Mouse (Mus musculus): ENCODE results near the gene Amacr.

The Amacr gene

DNA sequence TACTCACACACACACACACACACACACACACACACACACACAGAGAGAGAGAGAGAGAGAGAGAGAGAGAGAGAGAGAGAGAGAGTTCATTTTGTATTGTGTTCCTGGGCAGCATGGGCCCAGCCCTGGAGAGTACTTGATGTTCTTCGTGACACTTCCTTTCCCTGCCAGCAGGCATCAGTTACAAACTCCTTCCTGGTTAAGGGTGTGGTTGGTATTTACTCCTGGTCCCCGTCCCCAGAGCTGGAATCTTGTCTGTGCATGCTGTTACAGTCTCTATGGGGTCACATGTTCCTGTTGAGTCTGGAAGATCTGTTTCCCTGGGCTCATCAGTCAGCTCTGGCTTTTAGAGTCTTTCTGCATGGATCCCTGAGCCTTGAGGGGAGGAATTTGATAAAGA lies 8.9 kb downstream of the Amacr start:
- no peak for DNase-seq

DNA sequence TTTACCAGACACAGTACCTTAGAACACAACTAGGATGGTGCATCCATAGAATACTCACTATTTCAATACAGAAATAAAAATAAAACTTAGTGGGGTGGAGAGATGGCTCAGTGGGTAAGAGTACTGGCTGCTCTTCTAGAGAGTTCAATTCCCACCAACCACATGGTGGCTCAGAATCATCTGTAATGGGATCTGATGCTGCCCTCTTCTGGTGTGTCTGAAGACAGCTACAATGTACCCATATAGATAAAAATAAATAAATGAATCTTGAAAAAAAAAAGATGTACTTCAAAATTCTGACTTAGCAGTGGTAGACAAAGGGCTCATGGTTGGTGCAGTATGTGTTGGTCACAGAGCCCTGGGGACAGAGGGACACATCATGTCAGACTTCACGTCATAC lies 10.0 kb downstream of the Amacr start:
- no peak for DNase-seq

DNA sequence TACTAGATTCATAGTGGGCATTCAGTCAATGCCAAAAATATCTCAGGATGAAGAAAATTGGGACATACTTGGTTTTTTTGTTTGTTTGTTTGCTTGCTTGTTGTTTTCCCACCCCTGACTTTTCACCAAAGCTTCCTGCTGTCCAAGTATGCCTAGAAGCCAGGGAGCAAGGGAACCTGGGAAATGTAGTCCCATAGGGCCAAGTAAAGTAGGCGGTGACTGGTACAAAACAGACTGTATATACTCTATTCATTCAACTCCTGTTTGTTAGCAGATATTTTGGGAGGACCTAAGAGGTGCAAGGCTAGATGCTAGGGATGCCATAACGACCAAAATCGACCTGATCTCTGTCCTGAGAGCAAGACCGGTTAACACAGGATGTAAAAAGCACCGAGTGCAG lies 18.3 kb downstream of the Amacr start:
- DNase-seq = no peak

DNA sequence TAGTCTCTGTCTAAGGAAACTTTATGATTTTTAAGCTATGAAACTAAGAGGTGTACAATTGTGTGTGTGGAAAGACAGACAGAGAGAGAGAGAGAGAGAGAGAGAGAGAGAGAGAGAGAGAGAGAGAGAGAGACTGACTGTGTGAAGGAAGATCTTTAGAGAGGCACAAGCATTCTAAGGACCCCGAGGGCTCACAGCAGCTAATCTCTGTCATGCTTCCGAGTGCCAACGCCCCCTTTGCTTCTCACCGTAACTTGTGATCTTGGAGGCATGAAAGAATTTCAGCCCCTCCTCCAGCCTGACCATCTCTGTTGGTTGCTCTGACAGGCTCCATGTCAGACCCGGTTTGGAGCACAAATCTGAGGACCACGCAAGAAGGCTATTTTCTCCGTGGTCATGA lies 18.9 kb downstream of the Amacr start, which contains the start of gene Slc45a2:
TSS of gene Slc45a2 (plus strand) at position 301 of the 400 bp plus-strand sequence.
- DNase-seq = no peak

DNA sequence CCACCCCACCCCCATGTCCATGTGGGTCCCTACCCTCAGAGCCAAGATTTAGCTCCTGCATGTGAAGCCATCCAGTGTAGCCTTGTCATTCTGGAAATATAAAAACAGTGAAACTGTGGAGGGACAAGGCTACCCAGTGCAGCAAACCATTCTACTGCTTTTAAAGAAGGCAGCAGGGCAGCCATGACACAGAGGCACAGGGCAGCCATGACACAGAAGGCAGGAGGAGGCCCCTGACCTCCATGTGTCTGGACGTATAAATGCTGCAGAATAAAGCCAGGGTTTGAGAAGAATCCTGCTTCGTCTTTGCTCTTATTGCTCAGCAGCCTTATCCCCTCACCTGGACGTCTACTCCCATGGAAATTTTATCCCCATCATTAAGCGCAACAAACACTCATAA lies 22.2 kb downstream of the Amacr start:
- DNase-seq = no peak

DNA sequence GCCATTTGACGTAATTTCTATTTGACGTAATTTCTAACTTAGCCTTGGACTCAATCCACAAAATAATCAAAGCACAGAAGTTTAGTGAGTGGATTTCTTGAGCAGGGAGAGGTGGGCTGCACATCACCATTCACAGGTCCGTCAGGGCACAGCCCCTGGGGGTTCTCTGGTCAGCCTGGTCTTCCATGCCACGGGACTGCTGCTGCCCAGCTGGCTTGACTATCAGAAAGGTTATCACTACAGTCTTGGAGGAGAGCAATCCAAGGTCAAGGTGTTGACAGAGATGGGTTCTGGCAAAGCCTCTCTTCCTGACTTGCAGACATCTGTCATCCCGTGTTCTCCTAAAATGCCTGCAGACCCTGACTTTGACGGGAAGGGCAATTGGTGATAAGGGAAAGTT lies 23.1 kb downstream of the Amacr start:
- no peak for DNase-seq

DNA sequence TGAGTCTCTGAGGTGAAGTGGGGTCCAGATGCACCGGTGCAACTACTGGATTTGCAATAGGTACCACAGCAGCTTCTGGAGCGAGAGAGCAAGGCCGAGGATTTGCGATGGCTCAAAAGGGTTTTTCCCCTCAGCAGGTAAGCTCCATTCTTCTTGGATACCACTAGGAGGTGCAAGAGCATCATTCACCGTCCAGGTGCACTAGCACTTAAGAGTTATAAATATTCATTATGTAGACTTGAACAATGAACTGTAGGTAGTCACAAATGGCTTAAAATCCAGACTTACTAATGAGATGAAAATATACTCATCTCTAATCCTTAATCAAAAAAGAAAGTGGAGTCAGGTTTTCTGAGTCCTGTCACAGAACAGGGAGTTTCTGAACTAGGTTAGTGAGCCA lies 27.2 kb downstream of the Amacr start:
- DNase-seq = peak; percentile 50

DNA sequence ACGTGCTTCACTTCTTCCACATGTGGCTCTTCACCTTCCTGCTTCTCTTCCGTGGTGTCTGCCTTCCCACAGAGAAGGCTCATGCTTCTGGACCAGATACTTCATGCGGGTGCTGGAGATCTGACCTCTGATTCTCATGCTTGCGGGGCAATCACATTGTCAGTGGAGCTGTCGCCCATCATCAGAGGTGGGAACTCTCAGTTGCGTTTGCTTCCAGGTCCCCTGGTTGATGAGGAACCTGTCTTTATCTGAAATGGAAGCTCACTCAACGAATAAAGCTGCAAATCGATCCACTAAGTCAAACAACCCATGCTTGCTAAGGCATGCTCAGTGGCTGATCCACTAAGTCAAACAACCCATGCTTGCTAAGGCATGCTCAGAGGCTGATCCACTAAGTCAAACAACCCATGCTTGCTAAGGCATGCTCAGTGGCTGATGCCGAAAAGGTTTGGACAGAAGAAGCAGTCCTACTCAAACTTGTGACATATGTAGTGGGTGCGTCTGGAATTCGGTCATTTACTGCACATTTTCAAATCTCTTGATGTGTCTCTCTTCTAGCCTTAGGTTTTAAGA lies 29.5 kb downstream of the Amacr start:
- no peak for DNase-seq

DNA sequence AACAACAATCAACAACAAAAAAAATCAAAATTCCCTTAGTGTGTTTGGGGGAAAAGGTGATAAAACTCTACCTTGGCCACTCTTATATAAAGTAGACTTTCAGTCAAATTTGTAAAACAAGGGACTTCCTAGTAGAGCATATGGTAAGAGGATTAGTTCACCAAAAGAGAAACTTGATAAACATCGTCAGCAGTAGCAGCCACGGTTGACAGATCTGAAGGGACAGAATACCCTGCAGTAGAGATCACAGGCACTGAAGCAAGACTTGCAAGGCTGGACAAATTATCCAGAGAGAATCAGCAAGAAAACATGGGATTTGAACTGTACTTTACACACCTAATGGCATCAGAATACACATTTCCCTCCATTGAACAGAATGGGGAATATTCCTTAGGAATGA lies 33.4 kb downstream of the Amacr start:
- DNase-seq = no peak

DNA sequence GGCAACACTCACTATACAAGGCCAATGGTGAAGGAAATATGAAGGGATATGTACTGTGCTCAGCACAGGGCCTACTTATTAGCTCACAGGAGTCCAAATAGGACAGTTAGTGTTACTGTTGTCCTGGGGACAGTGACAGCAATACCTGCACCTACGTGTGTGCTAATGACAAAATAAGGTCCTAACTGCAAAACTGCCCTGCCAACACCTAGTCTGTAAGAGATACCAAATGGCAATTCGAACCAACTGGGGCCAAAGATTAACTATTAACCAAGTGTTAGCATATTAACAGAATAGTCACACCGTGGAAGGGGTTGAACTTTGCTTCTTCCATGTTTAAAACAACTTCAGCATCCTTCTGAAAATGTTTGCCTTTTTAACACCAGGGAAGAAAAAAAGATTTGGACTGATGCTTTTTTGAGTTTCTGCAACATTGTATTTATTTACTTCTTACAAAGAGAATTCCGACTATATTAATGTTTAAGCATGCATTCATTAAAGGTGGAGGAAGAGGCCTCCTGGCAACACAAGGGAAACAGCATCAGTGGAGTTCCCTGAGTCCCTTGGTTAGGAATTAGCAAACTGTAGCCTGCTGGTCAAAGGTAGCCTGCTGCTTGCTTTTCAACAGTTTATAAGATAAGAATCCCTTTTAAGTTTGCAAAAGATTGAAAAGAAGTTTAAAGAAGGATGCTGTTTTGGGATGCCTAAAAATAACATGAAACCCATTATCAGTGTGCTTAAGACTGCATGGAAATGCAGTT lies 45.4 kb downstream of the Amacr start:
- peak; percentile 81 for DNase-seq

DNA sequence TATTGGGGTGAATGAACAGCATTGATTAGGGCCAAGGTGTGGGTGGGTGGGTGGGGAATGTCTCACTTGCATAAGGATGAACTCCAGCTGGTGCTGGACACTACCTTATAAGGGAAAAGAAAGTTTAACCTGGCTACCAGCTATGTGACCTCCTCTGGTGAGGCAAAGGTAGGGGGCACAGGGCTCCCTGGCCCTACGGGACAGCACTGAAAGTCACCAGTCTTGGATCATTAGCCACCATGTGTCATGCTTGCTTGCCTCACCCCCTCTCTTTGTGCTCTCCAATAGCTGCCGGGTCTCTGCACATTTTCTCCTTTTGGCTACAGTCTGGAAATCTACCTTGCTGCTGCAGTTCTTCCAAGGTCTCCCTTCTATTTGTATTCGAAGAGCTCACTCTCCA lies 48.6 kb downstream of the Amacr start:
- no peak for DNase-seq

DNA sequence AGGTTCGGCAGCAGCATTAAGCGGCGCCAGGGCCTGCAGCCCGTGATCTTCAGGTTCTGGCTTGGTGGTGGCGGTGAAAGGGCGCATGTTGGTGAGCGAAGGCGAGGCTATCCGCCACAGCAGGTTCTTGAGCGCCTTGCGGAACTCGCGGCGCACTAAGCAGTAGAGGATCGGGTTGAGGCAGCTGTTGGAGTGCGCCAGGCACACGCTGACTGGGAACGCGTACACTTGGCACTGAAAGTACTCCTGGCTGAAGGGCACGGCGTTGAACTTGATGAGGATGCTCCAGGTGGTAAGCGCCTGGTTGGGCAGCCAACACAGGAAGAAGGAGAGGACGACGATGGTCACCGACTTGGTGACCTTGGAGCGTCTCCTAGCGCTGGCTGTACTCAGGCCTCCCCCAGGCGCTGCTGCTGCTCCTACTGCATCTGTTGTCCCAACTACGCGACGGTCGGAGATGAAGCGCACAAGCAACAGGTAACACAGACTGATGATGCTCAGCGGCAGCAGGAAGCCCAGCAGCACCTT lies 54.5 kb downstream of the Amacr start:
- no peak for DNase-seq

DNA sequence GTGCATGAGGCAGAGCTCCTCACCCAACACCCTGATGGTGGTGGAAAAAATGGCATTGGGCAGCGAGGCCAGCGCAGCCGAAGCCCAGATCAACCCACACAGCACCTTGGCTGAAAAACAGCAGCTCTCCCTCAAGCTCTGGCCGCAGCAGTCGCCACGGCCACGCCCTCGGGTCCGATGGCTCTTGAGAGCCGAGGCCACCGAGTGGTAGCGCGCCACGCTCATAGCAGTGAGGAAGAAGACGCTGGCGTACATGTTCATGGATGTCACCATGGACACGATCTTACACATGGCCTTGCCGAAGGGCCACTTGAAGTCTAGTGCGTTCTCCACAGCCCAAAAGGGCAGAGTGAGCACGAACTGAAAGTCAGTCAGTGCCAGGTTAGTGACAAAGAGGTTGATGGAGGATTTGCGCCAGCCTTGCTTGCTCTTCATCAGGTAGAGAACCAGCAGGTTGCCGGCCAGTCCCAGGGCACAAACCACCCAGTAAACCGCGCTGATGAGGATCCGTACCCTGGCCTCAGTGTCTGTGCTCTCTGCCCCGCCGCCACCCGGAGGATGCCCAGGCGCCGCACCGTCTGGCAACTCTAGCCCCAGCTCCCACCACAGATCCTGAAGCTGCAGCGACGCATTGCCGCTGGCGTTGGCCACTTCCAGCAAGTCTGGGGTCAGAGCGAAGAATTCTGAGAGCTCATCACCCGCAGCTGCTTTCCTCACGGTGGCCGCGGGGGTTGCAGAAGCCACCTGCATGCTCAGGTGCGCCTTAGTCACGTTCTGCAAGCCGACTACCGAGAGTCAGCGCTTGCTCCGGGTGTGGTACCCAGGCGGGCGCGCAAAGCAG lies 55.2 kb downstream of the Amacr start:
- DNase-seq = no peak

DNA sequence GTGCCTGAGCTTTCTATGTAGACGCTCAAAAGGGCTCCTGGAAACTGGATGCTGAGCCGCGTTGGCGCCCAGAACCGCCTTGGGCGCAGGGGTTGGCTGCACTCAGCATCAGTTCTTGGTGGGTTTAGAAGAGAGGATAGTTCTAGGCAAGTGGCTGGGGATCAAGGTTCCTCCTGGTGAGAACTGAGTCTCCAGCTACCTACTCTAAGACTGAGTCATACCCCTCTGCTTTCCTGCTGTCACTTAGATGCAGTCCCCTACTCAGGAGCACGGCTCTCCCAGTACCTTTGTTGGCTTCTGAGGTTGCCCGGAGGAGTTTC lies 55.8 kb downstream of the Amacr start:
- no peak for DNase-seq

DNA sequence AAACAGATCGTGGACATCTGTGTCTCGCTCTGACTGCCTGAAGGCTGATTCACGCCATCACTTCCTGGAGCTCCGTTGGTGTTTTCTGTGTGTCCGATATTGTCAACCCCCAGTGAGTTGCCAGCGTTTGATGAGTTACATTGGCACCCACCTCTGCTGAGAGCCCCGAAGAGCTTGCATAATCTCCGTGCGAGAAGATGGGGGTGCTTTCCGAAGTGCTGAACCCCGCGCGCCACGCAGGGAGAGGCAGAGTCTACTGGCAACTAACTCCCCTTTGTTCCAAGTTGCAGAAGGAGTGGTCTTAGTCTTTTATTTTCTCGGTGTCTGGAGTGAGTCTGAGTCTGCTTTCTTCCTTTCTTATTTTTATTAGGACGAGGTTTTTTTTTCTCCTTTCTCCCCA lies 56.2 kb downstream of the Amacr start, which contains the start of gene Rxfp3:
TSS of gene Rxfp3 (minus strand) at position 281 of the 400 bp plus-strand sequence.
- no peak for DNase-seq

DNA sequence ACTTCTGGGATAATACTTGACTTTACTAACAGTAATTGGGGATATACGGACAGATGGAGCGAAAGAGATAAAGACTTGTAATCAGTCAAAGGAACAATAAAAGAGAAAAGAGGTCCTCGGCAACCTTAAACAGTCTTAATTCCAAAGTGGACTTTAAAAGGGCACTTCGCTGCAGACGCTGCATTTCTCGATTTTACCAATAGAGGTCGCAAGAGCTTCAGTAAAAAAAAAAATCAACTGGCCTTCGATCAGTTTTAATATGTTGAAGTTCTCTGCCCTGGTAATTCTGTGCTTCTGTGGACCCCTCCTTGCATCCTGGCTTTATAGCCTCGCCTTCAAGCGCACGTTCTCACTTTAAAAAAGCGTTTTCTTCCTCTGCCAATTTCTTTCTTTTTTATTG lies 56.9 kb downstream of the Amacr start:
- peak; percentile 57 for DNase-seq

DNA sequence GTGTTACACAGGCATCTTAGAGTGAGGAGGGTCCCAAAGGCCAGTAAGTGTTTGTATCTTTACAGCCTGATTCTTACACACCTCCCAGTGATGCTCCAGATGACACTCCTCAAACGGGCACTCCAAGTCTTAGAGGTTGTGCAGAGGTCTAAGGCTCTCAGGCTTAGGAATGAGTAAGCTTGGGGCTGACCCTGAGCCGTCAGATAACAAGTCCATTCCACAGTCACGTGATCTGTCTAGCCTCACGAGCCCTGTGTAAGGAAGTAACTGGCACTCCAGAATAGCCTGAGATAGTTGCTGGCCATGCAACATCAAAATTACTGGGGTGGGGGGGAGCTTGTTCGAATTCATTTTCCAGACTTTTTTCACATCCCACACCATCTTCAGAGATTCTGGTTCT lies 58.5 kb downstream of the Amacr start:
- no peak for DNase-seq

DNA sequence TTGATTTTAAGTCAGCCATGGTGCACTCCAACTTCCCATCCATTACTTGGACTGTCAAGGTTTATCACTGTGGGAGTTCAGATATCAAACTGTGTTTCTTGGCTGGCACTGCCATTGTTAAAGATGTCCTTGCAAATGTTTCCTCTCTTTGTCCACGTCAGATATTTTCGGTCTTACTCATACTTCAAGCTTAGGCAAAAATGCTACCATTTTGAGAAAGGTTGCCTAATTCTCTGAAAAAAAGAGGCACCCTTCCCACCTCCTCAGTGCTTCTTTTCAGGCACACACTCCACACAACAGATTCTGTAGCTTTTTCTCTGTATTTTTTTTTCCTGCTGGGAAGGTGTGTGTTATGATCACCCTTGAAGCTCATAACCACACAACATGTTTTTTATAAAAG lies 59.7 kb downstream of the Amacr start:
- no peak for DNase-seq

DNA sequence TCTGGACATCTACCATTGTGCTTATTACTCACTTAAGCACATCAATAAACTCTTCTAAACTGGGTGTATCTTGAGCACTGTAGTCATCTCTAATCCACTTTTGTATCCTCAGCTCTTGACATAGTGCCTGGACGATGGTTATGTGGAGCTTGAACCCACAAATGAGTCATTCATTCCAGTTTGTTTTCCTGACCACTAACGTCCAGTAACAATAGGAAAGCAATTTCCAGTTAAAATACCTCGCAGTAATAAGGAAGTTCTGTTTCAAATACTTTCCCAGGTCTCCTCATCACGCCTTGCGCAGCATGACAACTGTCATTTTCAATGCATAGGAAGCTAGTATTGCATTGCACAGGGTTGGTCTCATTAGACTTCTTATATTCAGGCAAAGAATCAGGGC lies 61.3 kb downstream of the Amacr start:
- no peak for DNase-seq

All from kidney, adult 9 months (tissue).